Mouse (Mus musculus): ENCODE results near the gene Ruvbl2.
"Not testable (repeated sequence)": the region's sequence is repeated elsewhere in the genome, so short reads cannot be mapped to it uniquely, and the experiment has no call there.

Ruvbl2 gene

GRCm38 (mm10) chr7:45437521-45438276, at the start of gene Ruvbl2:
Gene Ruvbl2, minus strand, starts transcription at chr7:45438096.
- peak; percentile 22 to 42 for DNase-seq

- no peak for DNase-seq
Measured at GRCm38 (mm10) chr7:45486761-45487415, 49.0 kb upstream of the Ruvbl2 start, which contains the start of gene Gm45808. Gene Gm45808, minus strand, starts transcription at chr7:45486811.

- no peak for DNase-seq
Measured at GRCm38 (mm10) chr7:45486158-45486557, 48.3 kb upstream of the Ruvbl2 start.

GRCm38 (mm10) chr7:45484985-45485384, 47.1 kb upstream of the Ruvbl2 start:
- not testable (repeated sequence) for DNase-seq

- DNase-seq: no peak
Measured at GRCm38 (mm10) chr7:45482166-45482565, 44.3 kb upstream of the Ruvbl2 start.

GRCm38 (mm10) chr7:45481374-45481927, 43.6 kb upstream of the Ruvbl2 start, which contains the start of gene Tulp2:
Gene Tulp2, plus strand, starts transcription at chr7:45481877.
- DNase-seq: peak; percentile 68 to 74

- DNase-seq: not testable (repeated sequence)
Measured at GRCm38 (mm10) chr7:45480310-45480709, 42.4 kb upstream of the Ruvbl2 start.

GRCm38 (mm10) chr7:45478774-45479173, 40.9 kb upstream of the Ruvbl2 start:
- DNase-seq: no peak

GRCm38 (mm10) chr7:45477003-45477402, 39.1 kb upstream of the Ruvbl2 start:
- peak; percentile 58 to 62 for DNase-seq

GRCm38 (mm10) chr7:45476453-45476852, 38.6 kb upstream of the Ruvbl2 start:
- no peak for DNase-seq

GRCm38 (mm10) chr7:45475291-45475969, 37.5 kb upstream of the Ruvbl2 start:
- DNase-seq: no peak

- DNase-seq: peak; percentile 54 to 72
Measured at GRCm38 (mm10) chr7:45470869-45471268, 33.0 kb upstream of the Ruvbl2 start.

GRCm38 (mm10) chr7:45467090-45467670, 29.3 kb upstream of the Ruvbl2 start:
- no peak for DNase-seq

GRCm38 (mm10) chr7:45466283-45467089, 28.6 kb upstream of the Ruvbl2 start, which contains the start of gene Bax:
Gene Bax, minus strand, starts transcription at chr7:45466898.
- peak; percentile 87 to 90 for DNase-seq

GRCm38 (mm10) chr7:45465549-45465948, 27.7 kb upstream of the Ruvbl2 start:
- peak; percentile 16 to 40 for DNase-seq

GRCm38 (mm10) chr7:45465112-45465511, 27.2 kb upstream of the Ruvbl2 start:
- no peak for DNase-seq

GRCm38 (mm10) chr7:45463987-45464778, 26.3 kb upstream of the Ruvbl2 start:
- no peak for DNase-seq

- not testable (repeated sequence) for DNase-seq
Measured at GRCm38 (mm10) chr7:45462868-45463267, 25.0 kb upstream of the Ruvbl2 start.

GRCm38 (mm10) chr7:45462325-45462724, 24.4 kb upstream of the Ruvbl2 start:
- DNase-seq: no peak

- DNase-seq: no peak
Measured at GRCm38 (mm10) chr7:45461781-45462180, 23.9 kb upstream of the Ruvbl2 start.

GRCm38 (mm10) chr7:45461326-45461725, 23.4 kb upstream of the Ruvbl2 start:
- no peak for DNase-seq
